Mouse (Mus musculus) heart, embryonic 14.5 days (tissue): ENCODE data around the gene Pax1. TPM values are rescaled to one million over a fixed set of nuclear protein-coding genes. Genes with fewer than 3 reads are reported as not detected.

Source experiments
- ATAC-seq: fragments of 200-750 bp; cut with Nextera tagmentation; 2 replicates; pipeline ENCODE4 v1.8.0; 2017; ENCODE audit warnings: low read depth, moderate TSS enrichment; ENCODE audit not compliant: insufficient number of reproducible peaks, insufficient read depth, low FRiP score
- H3K27ac ChIP-seq, 2 experiments: fragments of 200-500 bp in 1 of 2; fragments of 300-500 bp in 1 of 2; sonication (generic) in 1 of 2; replicated peaks in 1 of 2; 2 replicates each; pipeline ENCODE4 v1.5.1; 2012 to 2014; ENCODE audit warnings: low read depth in 2 of 2, low read length in 2 of 2, control low read depth in 1 of 2, mild to moderate bottlenecking in 1 of 2, mixed read lengths in 1 of 2; ENCODE audit not compliant: control insufficient read depth in 1 of 2, insufficient read depth in 1 of 2
- H3K27me3 ChIP-seq: fragments of 300-500 bp; sonication (generic); 2 replicates; pipeline ENCODE4 v1.6.1; 2014; ENCODE audit warnings: mild to moderate bottlenecking, low read length, control low read depth; ENCODE audit not compliant: control insufficient read depth, insufficient read depth
- H3K36me3 ChIP-seq: fragments of 300-500 bp; sonication (generic); 2 replicates; pipeline ENCODE4 v1.6.1; 2014; ENCODE audit warnings: mild to moderate bottlenecking, control low read depth, low read length, mixed read lengths; ENCODE audit not compliant: control insufficient read depth, insufficient read depth
- H3K4me1 ChIP-seq, 2 experiments: fragments of 200-500 bp in 1 of 2; fragments of 300-500 bp in 1 of 2; sonication (generic) in 1 of 2; 2 replicates each; pipeline ENCODE4 v1.6.1; 2012 to 2014; ENCODE audit warnings: low read length in 2 of 2, control low read depth in 1 of 2, mixed read lengths in 1 of 2; ENCODE audit not compliant: control insufficient read depth in 2 of 2, insufficient read depth in 2 of 2
- H3K4me2 ChIP-seq: fragments of 300-500 bp; sonication (generic); 2 replicates; pipeline ENCODE4 v1.6.1; 2014; ENCODE audit warnings: mild to moderate bottlenecking, low read length
- H3K4me3 ChIP-seq, 2 experiments: fragments of 200-500 bp in 1 of 2; fragments of 300-500 bp in 1 of 2; sonication (generic) in 1 of 2; 2 replicates each; pipeline ENCODE4 v1.5.1; 2012 to 2014; ENCODE audit warnings: low read length in 2 of 2, mild to moderate bottlenecking in 2 of 2, control low read depth in 1 of 2, low read depth in 1 of 2, moderate library complexity in 1 of 2; ENCODE audit not compliant: control insufficient read depth in 1 of 2, insufficient read depth in 1 of 2
- H3K9ac ChIP-seq: fragments of 300-500 bp; sonication (generic); 2 replicates; pipeline ENCODE4 v1.6.1; 2014; ENCODE audit warnings: mild to moderate bottlenecking, low read length
- H3K9me3 ChIP-seq: fragments of 300-500 bp; sonication (generic); 2 replicates; pipeline ENCODE4 v1.6.1; 2016; ENCODE audit warnings: low read length, control low read depth; ENCODE audit not compliant: control insufficient read depth
- WGBS: fragments of 180-500 bp; shearing (Covaris S2); extraction: QIAGEN DNeasy Blood & Tissue Kit; methylation state at CpG from one replicate; pipeline ENCODE4 v1.1.7; 2014; 5-methylcytosine and 5-hydroxymethylcytosine counted together
- polyA plus RNA-seq: library from polyadenylated mRNA; unstranded; fragments of >200 nt; fragmentation: Nextera tagmentation; extraction: Ambion mirVana; gene quantifications from 2 replicates; pipeline ENCODE4 v1.2.1, GENCODE M21; 2014

Gene Pax1
- polyA plus RNA-seq, 1 experiment from 2014 or later, result not detected

- no peaks in the 10 kb centered on the region for H3K4me1 ChIP-seq
These were observed 11.9 kb downstream of the Pax1 start for GRCm38 (mm10) chr2:147373667-147374007.

DNA sequence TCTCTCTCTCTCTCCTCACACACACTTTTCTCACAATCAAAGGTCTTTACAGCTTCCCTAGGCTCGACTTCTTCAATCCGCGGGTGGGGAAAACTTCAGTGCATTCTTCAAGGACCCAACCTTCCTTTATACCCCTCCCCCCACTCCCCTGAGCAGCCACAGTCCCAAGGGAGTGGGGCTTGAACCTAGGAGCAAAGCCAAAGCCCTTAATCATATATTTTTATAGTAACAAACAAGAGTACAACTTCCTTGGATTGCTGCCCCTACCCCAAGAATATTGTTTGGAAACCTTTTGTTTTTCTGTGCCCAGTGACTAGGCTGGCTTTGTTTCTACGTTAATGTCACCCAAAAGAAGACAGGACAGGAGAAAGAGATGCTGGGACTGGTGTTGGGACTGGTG, 12.5 kb downstream of the Pax1 start:
- Histone ChIP-seq H3K4me1 (no peaks in the 10 kb centered on the region), H3K4me3 (no peak overlapping the region), H3K36me3 (no peaks in the 10 kb centered on the region), H3K27ac (no peak overlapping the region), H3K9me3 (no peaks in the 10 kb centered on the region), H3K27me3 (peaks cover 91% of the 10 kb centered on the region), H3K4me2 (no peak overlapping the region), H3K9ac (no peak overlapping the region)
- no peak for ATAC-seq
- WGBS, result 0% methylated on average over 4 of the region's 4 CpGs

More at GRCm38 (mm10) chr2:147373667-147374007, 11.9 kb downstream of the Pax1 start:
- Histone ChIP-seq H3K27ac (no peak overlapping the region), H3K4me2 (no peak overlapping the region), H3K36me3 (no peaks in the 10 kb centered on the region), H3K27me3 (peaks cover 91% of the 10 kb centered on the region), H3K4me3 (no peak overlapping the region), H3K9ac (no peak overlapping the region), H3K9me3 (no peaks in the 10 kb centered on the region)
- under 1% methylated on average over 19 of the region's 19 CpGs for WGBS
- ATAC-seq, result no peak

DNA sequence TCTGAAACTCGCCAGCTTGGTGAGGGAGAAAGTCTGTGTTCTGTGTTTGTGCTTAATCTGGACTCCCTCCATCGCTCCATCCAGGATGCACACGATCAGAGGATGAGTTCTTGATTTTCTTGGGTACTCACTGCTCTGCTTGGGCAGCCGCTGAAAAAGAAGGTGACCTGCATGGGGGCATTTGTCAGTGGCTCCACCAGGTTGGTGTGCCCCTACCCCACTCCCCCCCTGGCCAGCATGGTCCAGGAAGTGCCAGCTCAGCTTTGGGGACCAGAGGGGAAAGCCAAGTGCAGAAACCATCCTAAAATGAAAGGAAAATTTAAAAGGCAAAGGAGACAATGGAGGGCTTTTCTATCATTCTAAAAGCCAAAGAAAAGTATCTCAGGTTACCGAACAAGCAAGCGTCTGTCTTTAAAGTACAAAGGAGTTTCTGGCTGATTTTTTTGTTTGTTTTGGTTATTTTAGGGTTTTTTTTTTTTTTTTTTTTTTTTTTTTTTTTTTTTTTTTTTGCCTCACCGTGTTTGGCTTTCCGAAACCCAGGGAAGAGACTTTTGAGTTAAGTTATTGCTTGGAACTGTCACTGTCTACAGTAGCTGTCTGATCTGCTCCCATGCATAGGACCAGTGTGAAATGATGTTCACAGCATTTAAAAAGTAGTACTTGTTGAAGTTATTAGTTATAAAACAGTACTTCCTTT, 13.4 kb downstream of the Pax1 start:
- H3K27ac ChIP-seq, result no peak overlapping the region
- H3K4me1 ChIP-seq, result no peaks in the 10 kb centered on the region
- no peak overlapping the region for H3K4me2 ChIP-seq
- H3K9me3 ChIP-seq, result no peaks in the 10 kb centered on the region
- peaks cover 86% of the 10 kb centered on the region for H3K27me3 ChIP-seq
- no peak overlapping the region for H3K4me3 ChIP-seq
- ATAC-seq, result no peak
- 12% methylated on average over 8 of the region's 8 CpGs for WGBS
- no peak overlapping the region for H3K9ac ChIP-seq
- no peaks in the 10 kb centered on the region for H3K36me3 ChIP-seq

DNA sequence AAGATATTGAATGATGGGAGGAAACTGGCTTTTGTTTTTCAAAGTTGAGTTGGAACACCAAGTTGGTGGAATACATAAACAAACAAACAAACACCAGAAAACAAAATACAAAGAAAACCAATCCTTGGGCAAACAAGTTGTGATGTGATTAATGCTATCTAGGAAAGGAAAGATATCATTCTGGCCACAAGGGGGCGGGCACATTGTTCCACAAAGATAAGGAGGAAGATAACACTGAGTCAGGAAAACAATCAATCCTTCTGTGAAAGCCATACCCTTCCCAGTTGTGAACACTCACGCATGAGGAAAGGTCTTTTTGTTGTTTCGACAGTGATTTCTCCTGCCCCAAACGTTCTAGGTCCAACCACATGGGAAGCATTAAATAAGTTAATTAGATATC, 17.2 kb downstream of the Pax1 start:
- no peak for ATAC-seq
- 5% methylated on average over 4 of the region's 4 CpGs for WGBS

DNA sequence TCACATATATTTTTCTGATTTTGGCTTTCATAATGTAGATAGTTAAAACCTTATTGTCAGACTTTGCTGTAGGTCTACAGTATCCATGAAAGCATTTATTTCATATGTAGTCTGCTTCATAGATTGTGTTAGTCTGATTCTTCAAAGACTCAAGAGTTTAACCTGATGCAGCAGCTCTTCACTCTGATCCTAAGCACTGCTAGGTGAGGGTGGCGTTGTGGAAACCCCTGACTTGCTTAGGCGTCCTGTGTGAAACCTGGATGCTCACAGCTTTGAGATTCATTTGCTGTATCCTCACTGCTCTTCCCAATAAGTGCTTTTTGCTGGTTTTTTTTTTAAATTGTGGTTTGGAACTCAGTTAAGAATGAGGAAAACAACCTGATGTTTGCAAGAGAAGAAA, 21.6 kb downstream of the Pax1 start:
- no peak overlapping the region for H3K4me3 ChIP-seq
- no peak overlapping the region for H3K9ac ChIP-seq
- H3K27ac ChIP-seq, result no peak overlapping the region
- no peaks in the 10 kb centered on the region for H3K9me3 ChIP-seq
- no peaks in the 10 kb centered on the region for H3K36me3 ChIP-seq
- 76% methylated on average over 2 of the region's 2 CpGs for WGBS
- no peaks in the 10 kb centered on the region for H3K4me1 ChIP-seq
- no peak for ATAC-seq
- peaks cover 10% of the 10 kb centered on the region for H3K27me3 ChIP-seq
- no peak overlapping the region for H3K4me2 ChIP-seq

More for the DNA sequence above, 17.2 kb downstream of the Pax1 start:
- no peaks in the 10 kb centered on the region for H3K36me3 ChIP-seq
- H3K4me3 ChIP-seq, result no peak overlapping the region
- H3K9ac ChIP-seq, result no peak overlapping the region
- no peak overlapping the region for H3K4me2 ChIP-seq
- H3K27me3 ChIP-seq, result peaks cover 53% of the 10 kb centered on the region
- H3K27ac ChIP-seq, result no peak overlapping the region
- no peaks in the 10 kb centered on the region for H3K9me3 ChIP-seq
- H3K4me1 ChIP-seq, result no peaks in the 10 kb centered on the region

- H3K4me3 ChIP-seq, result no peak overlapping the region
- H3K4me1 ChIP-seq, result no peaks in the 10 kb centered on the region
- ATAC-seq, result no peak
- no peaks in the 10 kb centered on the region for H3K36me3 ChIP-seq
- H3K27me3 ChIP-seq, result no peaks in the 10 kb centered on the region; the same call in 1 of the 2 replicates
- no peak overlapping the region for H3K4me2 ChIP-seq
- H3K9ac ChIP-seq, result no peak overlapping the region
- H3K9me3 ChIP-seq, result no peaks in the 10 kb centered on the region
- 47% methylated on average over 5 of the region's 5 CpGs for WGBS
- H3K27ac ChIP-seq, result no peak overlapping the region
These were observed 25.2 kb downstream of the Pax1 start for GRCm38 (mm10) chr2:147386949-147387348.

- 48% methylated on average over 1 of the region's 1 CpGs for whole genome bisulfite sequencing
- H3K4me3 ChIP-seq, result no peak overlapping the region
- H3K27me3 ChIP-seq, result no peaks in the 10 kb centered on the region
- H3K36me3 ChIP-seq, result no peaks in the 10 kb centered on the region
- H3K4me1 ChIP-seq, result no peaks in the 10 kb centered on the region
- ATAC-seq, result no peak
- no peak overlapping the region for H3K9ac ChIP-seq
- H3K4me2 ChIP-seq, result no peak overlapping the region
- H3K27ac ChIP-seq, result no peak overlapping the region
- no peaks in the 10 kb centered on the region for H3K9me3 ChIP-seq
These were observed 47.6 kb downstream of the Pax1 start for GRCm38 (mm10) chr2:147409323-147409722.

DNA sequence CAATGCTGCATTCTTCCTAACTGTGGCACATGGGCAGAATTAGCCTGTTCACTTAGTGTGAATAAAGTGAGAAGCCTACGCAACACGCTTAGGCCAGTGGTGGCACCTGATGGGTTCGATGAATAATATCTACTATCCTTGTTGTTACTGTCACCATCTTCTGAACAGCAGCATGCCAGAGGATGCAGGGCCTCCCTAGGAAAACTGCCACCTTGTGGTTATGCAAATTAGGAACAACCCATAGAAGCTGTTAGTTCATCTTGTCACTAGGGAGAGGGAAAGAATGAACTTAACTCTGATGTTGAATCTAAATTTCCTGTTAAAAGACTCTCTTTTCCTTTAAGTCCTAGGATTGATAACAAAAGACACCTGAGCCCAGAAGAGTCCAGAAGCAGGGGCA, 53.3 kb downstream of the Pax1 start:
- WGBS, result 84% methylated on average over 3 of the region's 3 CpGs
- no peak for ATAC-seq
- no peak overlapping the region for H3K27ac ChIP-seq

More for the DNA sequence above, 53.3 kb downstream of the Pax1 start:
- Histone ChIP-seq H3K4me2 (no peak overlapping the region), H3K4me3 (no peak overlapping the region), H3K4me1 (no peaks in the 10 kb centered on the region), H3K9ac (no peak overlapping the region), H3K36me3 (no peaks in the 10 kb centered on the region), H3K9me3 (no peaks in the 10 kb centered on the region), H3K27me3 (no peaks in the 10 kb centered on the region)
